Mouse (Mus musculus) midbrain, embryonic 11.5 days (tissue): ENCODE measurements at regions not wholly inside any gene's neighbourhood (a gene's known extent, or its start where the extent isn't known, plus 50 kb on each side); places are given as distances from the start of the nearest gene placed in this dataset.

Source experiments
- ATAC-seq: fragments of 200-750 bp; cut with Nextera tagmentation; 2 replicates; pipeline ENCODE4 v1.8.0; 2017; ENCODE audit warnings: moderate TSS enrichment, moderate library complexity; ENCODE audit not compliant: low FRiP score
- DNase-seq: peaks from one replicate; pipeline ENCODE4 v3.0.0; 2015; ENCODE audit warnings: low spot score; ENCODE audit errors: missing footprints
- H3K27ac ChIP-seq: fragments of 300-500 bp; sonication (generic); 2 replicates; pipeline ENCODE4 v1.5.1; 2014; ENCODE audit warnings: low read depth, low read length
- H3K27me3 ChIP-seq: fragments of 300-500 bp; sonication (generic); 2 replicates; pipeline ENCODE4 v1.6.1; 2014; ENCODE audit warnings: mild to moderate bottlenecking, low read length, moderate library complexity, mixed read lengths; ENCODE audit not compliant: control insufficient read depth, insufficient read depth
- H3K36me3 ChIP-seq: fragments of 300-500 bp; sonication (generic); 2 replicates; pipeline ENCODE4 v1.6.1; 2014; ENCODE audit warnings: mild to moderate bottlenecking, low read length, moderate library complexity, mixed read lengths; ENCODE audit not compliant: control insufficient read depth, insufficient read depth
- H3K4me1 ChIP-seq: fragments of 300-500 bp; sonication (generic); 2 replicates; pipeline ENCODE4 v1.6.1; 2014; ENCODE audit warnings: low read length; ENCODE audit not compliant: control insufficient read depth, insufficient read depth
- H3K4me2 ChIP-seq: fragments of 300-500 bp; sonication (generic); 2 replicates; pipeline ENCODE4 v1.6.1; 2014; ENCODE audit warnings: mild to moderate bottlenecking, moderate library complexity
- H3K4me3 ChIP-seq: fragments of 300-500 bp; sonication (generic); 2 replicates; pipeline ENCODE4 v1.5.1; 2014; ENCODE audit warnings: low read depth, low read length
- H3K9ac ChIP-seq: fragments of 300-500 bp; sonication (generic); 2 replicates; pipeline ENCODE4 v1.6.1; 2014; ENCODE audit warnings: low read length
- H3K9me3 ChIP-seq: fragments of 300-500 bp; sonication (generic); 2 replicates; pipeline ENCODE4 v1.6.1; 2016; ENCODE audit warnings: low read length; ENCODE audit not compliant: control insufficient read depth
- WGBS: fragments of 180-500 bp; shearing (Covaris S2); extraction: QIAGEN DNeasy Blood & Tissue Kit; methylation state at CpG from one replicate; pipeline ENCODE4 v1.1.7; 2014; 5-methylcytosine and 5-hydroxymethylcytosine counted together

DNA sequence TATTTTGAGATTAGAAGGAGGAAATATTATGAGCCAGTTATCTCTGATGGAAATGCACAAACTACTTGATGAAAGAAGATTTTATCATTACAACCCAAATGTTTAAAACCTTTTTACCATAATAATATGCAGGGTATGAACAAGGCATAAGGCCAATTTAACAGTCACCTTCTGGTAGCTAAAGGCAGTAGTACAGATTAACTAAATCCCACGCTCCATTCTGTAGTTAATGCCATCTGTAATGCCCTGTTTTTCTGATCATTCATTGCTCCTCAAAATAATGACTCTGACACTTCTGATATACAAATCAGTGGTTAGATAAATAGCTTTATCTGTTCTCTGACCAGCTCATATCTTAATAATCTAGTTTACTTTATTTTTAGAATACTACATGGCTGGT is 987.8 kb downstream of the Pcdh7 start:
- ATAC-seq: no peak
- no peak overlapping the region for H3K4me3 ChIP-seq
- 97% methylated on average over 1 of the region's 1 CpGs for WGBS
- H3K27ac ChIP-seq: no peak overlapping the region
- H3K4me1 ChIP-seq: no peaks in the 10 kb centered on the region
- H3K36me3 ChIP-seq: no peaks in the 10 kb centered on the region
- H3K9ac ChIP-seq: no peak overlapping the region
- H3K27me3 ChIP-seq: no peaks in the 10 kb centered on the region
- no peak for DNase-seq
- no peaks in the 10 kb centered on the region for H3K9me3 ChIP-seq
- H3K4me2 ChIP-seq: no peak overlapping the region

DNA sequence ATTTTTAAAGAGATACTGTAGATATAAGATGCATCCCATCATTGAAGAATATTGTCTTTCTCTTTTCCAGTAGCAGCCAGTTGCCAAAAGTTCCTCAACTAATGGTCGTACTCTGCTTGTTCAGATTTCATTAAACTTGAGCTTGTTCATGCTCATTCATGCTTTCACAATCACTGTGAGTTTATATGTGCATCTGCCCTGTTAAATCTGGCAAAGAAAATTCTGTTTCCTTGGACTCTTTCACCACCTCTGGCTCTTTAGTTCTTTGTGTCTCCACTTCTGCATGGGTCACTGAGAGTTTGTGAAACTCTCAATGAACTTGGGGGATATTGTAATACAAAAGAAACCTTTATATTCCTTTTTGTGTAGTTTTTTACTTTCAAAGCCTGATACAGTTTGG is 994.6 kb downstream of the Pcdh7 start:
- no peaks in the 10 kb centered on the region for H3K36me3 ChIP-seq
- no peak overlapping the region for H3K27ac ChIP-seq
- no peaks in the 10 kb centered on the region for H3K27me3 ChIP-seq
- no peaks in the 10 kb centered on the region for H3K4me1 ChIP-seq
- no peak overlapping the region for H3K4me3 ChIP-seq
- 66% methylated on average over 1 of the region's 1 CpGs for WGBS
- no peak overlapping the region for H3K9ac ChIP-seq
- DNase-seq: no peak
- H3K4me2 ChIP-seq: no peak overlapping the region
- no peaks in the 10 kb centered on the region for H3K9me3 ChIP-seq
- ATAC-seq: no peak

DNA sequence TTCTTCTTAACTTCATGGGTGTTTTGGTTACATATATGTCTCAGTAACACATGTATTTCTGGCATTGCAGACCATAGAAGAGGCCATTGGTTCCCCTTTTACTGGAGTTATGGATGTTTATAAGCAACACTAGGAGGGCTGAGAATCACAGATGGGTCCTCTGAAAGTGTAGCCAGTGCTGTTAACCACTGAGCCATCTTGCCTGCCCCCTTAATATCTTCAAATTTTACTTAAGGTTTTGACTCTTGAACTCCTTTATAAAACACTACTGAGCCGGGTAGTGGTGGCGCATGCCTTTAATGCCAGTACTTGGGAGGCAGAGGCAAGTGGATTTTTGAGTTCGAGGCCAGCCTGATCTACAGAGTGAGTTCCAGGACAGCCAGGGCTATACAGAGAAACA is 1015.6 kb downstream of the Pcdh7 start:
- Histone ChIP-seq H3K27ac (no peak overlapping the region), H3K9me3 (no peaks in the 10 kb centered on the region), H3K36me3 (no peaks in the 10 kb centered on the region), H3K4me1 (no peaks in the 10 kb centered on the region), H3K4me3 (no peak overlapping the region), H3K27me3 (no peaks in the 10 kb centered on the region), H3K9ac (no peak overlapping the region), H3K4me2 (no peak overlapping the region)
- DNase-seq: peak; percentile 81
- no peak for ATAC-seq
- WGBS: 91% methylated on average over 3 of the region's 3 CpGs

DNA sequence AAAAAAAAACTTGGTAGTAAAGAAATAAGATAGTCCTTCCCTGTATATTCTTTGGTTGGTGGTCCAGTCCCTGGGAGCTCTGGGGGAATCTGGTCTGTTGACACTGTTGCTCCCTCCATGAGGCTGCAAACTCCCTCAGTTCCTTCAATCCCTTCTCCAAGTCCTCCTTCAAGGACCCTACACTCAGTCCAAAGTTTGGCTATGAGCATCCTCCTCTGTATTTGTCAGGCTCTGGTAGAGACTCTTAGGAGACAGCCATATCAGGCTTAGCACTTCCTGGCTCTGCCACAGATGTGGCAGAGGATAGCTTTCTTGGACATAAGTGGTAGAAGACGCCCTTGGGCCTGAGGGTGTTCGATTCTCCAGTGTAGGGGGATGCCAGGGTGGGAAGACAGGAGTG is 1016.2 kb downstream of the Pcdh7 start:
- DNase-seq (peak; percentile 84), ATAC-seq (no peak)
- no peaks in the 10 kb centered on the region for H3K4me1 ChIP-seq
- H3K27ac ChIP-seq: no peak overlapping the region
- H3K9me3 ChIP-seq: no peaks in the 10 kb centered on the region
- no peaks in the 10 kb centered on the region for H3K27me3 ChIP-seq
- 80% methylated on average over 2 of the region's 2 CpGs for WGBS
- no peak overlapping the region for H3K9ac ChIP-seq
- H3K4me2 ChIP-seq: no peak overlapping the region
- H3K4me3 ChIP-seq: no peak overlapping the region
- H3K36me3 ChIP-seq: no peaks in the 10 kb centered on the region

DNA sequence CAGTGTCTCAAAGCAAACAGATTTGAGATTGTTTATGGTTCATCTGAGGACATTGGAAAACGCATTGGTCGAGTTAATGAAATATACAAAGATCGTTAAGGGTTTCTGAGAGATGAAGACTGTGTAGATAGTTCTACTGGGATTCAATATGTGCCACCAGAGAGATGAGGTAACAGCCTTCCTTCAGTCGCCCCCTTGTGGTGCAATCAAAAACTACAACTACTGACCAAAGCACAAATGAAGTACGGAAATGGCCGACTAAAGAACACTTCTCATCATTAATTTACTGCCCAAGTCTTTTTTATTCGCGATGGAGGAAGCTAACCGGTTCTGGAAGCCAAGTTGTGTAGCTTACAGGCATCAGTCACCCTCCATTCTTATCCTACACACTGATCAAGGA is 1018.8 kb downstream of the Pcdh7 start:
- Histone ChIP-seq H3K9ac (no peak overlapping the region), H3K4me3 (no peak overlapping the region), H3K9me3 (no peaks in the 10 kb centered on the region), H3K27ac (no peak overlapping the region), H3K27me3 (no peaks in the 10 kb centered on the region), H3K4me1 (no peaks in the 10 kb centered on the region), H3K4me2 (no peak overlapping the region), H3K36me3 (no peaks in the 10 kb centered on the region)
- WGBS: 63% methylated on average over 9 of the region's 9 CpGs
- DNase-seq (peak; percentile 87), ATAC-seq (peak; percentile 44; the same call in 1 of the 2 replicates)

DNA sequence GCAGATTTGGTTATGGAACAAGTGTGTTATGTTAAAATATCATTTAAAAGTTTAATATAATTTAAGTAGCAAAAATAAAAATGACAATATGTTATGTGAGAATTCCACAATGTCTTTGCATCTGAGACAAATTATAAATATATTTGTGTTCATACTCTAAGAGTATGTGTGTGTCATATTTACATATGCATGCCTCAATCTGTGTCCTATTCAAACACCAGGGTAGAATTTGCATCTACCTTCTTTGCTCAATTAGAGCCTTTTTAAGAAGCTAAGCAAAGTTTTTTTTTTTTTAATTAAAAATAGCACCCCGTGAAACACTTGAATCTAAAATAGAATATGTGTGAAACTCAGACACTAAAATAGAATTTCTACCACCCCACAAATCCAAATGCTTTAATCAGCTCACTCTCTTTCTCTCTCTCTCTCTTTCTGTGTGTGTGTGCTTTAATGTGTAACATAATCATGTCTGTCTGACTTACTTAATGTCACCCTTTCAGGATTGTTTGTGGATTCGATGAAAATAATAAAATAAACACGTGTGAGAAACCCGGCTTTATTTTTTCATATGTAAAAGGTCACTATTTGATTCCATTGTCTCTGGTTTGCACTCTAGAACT is 1019.6 kb downstream of the Pcdh7 start:
- no peak for ATAC-seq
- 81% methylated on average over 4 of the region's 4 CpGs for WGBS
- H3K36me3 ChIP-seq: no peaks in the 10 kb centered on the region
- H3K9ac ChIP-seq: no peak overlapping the region
- H3K4me2 ChIP-seq: no peak overlapping the region
- no peaks in the 10 kb centered on the region for H3K4me1 ChIP-seq
- no peak overlapping the region for H3K27ac ChIP-seq
- H3K27me3 ChIP-seq: no peaks in the 10 kb centered on the region
- peak; percentile 17 for DNase-seq
- no peak overlapping the region for H3K4me3 ChIP-seq
- H3K9me3 ChIP-seq: no peaks in the 10 kb centered on the region

DNA sequence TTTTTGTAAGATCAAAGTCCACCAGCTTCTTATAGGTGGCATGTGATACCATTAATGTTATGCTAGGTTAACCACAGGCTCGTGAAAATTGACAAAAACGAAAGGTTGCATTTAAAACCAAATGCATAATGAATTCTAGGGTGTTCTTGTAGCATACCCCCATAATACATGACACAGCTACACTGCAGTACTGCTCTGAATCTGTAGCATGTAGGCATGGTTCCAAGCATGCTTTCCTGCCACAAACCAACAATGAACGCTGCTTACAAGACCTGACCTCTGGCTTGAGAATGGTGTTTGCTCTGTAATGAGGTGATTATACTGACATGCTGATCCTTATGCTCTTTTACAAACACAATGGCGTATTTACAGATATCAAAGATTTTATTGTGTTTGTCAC is 1020.3 kb downstream of the Pcdh7 start:
- Histone ChIP-seq H3K36me3 (no peaks in the 10 kb centered on the region), H3K27me3 (no peaks in the 10 kb centered on the region), H3K4me1 (no peaks in the 10 kb centered on the region), H3K9me3 (no peaks in the 10 kb centered on the region), H3K4me3 (no peak overlapping the region), H3K4me2 (no peak overlapping the region), H3K9ac (no peak overlapping the region), H3K27ac (no peak overlapping the region)
- 81% methylated on average over 4 of the region's 4 CpGs for WGBS
- DNase-seq: peak; percentile 56
- ATAC-seq: no peak

DNA sequence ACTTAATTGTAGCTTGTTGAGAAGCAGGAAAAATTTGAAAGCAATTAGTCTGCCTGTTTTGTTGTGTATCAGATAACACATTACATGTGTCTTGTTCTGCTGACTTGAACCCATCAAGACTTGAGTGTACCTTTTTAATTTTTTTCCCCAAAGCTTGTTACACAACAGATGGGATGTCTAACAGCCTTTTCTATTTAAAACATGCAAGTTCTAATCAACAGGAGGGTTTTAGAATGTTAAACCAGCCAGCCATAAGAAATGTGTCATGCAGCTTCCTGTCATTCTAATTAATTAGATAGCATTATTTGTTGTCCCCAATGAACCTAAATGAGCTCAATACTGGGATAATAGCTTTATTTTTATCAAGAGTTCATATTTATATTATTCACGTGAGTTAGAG is 1023.0 kb downstream of the Pcdh7 start:
- Histone ChIP-seq H3K4me1 (no peaks in the 10 kb centered on the region), H3K4me2 (no peak overlapping the region), H3K9me3 (no peaks in the 10 kb centered on the region), H3K9ac (no peak overlapping the region), H3K27me3 (no peaks in the 10 kb centered on the region), H3K27ac (no peak overlapping the region), H3K4me3 (no peak overlapping the region), H3K36me3 (no peaks in the 10 kb centered on the region)
- 75% methylated on average over 1 of the region's 1 CpGs for WGBS
- no peak for ATAC-seq
- DNase-seq: peak; percentile 67

DNA sequence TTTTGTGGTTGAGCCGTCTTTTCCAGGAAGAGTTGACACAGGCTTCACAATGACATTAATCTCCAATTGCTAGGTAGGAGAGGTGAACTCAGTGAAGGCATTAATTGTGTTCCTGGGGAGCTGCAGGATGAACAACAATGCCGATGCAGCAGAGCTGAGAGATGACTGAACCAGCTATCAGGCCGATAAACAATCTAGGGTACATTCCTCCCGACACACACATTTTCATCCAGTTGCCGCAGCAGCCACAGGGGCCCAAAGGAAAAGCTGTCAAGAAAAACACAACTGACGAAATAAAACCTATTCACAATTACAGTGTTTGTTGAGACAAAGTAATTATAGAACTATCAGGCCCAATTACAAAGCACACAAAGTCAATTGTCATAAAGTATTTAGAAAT is 1029.9 kb downstream of the Pcdh7 start:
- Histone ChIP-seq H3K27ac (no peak overlapping the region), H3K4me1 (peaks cover 2% of the 10 kb centered on the region; the same call in 1 of the 2 replicates), H3K9ac (peak overlapping the region; percentile 28; the same call in 1 of the 2 replicates), H3K9me3 (no peaks in the 10 kb centered on the region), H3K4me2 (peak overlapping the region; percentile 6; the same call in 1 of the 2 replicates), H3K27me3 (no peaks in the 10 kb centered on the region), H3K4me3 (no peak overlapping the region), H3K36me3 (no peaks in the 10 kb centered on the region)
- no peak for ATAC-seq
- WGBS: 7% methylated on average over 6 of the region's 6 CpGs
- peak; percentile 88 for DNase-seq
